Mouse (Mus musculus) lung, postnatal 0 days (tissue): ENCODE data around the gene Cmss1.

Experiments
- CTCF ChIP-seq: IDR thresholded peaks from 2 replicates; pipeline ENCODE4 v1.5.1; 2016; ENCODE audit warnings: antibody characterized with exemption, mild to moderate bottlenecking
- EP300 ChIP-seq: IDR thresholded peaks from 2 replicates; pipeline ENCODE4 v1.6.1; 2016; ENCODE audit warnings: antibody characterized with exemption, mild to moderate bottlenecking, control low read depth

DNA sequence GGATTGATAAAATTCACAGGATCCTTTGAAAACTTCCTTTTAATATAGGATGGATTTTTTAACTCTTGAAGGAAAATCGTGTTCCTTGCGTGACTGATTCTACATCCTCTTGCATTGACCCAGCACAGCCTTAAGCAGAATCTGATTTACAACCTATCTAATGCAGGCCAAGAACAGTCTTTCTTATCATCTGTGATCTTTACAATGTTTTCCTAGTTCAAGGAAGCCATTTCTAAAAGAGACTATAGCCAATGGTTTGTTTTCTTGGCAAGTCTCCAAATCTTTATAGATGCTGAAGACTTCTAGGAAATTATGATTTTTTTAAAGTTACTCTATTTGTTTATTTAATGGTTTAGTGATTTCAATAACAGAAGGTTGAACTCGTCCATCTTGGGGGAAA, 234.5 kb downstream of the Cmss1 start:
- no peak for TF ChIP-seq CTCF
- no peak for TF ChIP-seq EP300
